Mouse (Mus musculus): ENCODE measurements around the gene Hcar2. TPM values are rescaled to one million over a fixed set of nuclear protein-coding genes. Genes with fewer than 3 reads are reported as not detected.

Gene Hcar2
- total RNA-seq, 2 experiments from 2014 or later: not detected

- H3K27ac ChIP-seq: no peak overlapping the region
- intact Hi-C loops (cut with DNase I): no loop called here
- no peak for TF ChIP-seq CTCF (IDR thresholded peaks at IDR 0.05)
- no peak overlapping the region for H3K4me3 ChIP-seq
- DNase-seq: no peak
These were observed 21.1 kb upstream of the Hcar2 start for GRCm38 (mm10) chr5:123886365-123886764.

- no peak for DNase-seq
- TF ChIP-seq CTCF (IDR thresholded peaks at IDR 0.05): no peak
- Histone ChIP-seq H3K27ac (no peak overlapping the region), H3K4me3 (no peak overlapping the region)
- intact Hi-C loops (cut with DNase I): no loop called here
These were observed 19.0 kb upstream of the Hcar2 start for GRCm38 (mm10) chr5:123884332-123884731.

- intact Hi-C loops (cut with DNase I): no loop called here
- H3K4me3 ChIP-seq: no peak overlapping the region
- no peak for DNase-seq
- TF ChIP-seq CTCF (IDR thresholded peaks at IDR 0.05): no peak
- H3K27ac ChIP-seq: no peak overlapping the region
These were observed 18.6 kb upstream of the Hcar2 start for GRCm38 (mm10) chr5:123883891-123884290.

- intact Hi-C loops (cut with DNase I): no loop called here
- DNase-seq: no peak
- peak; percentile 5; the same call in 1 of the 2 replicates for TF ChIP-seq CTCF (IDR thresholded peaks at IDR 0.05)
- Histone ChIP-seq H3K4me3 (no peak overlapping the region), H3K27ac (no peak overlapping the region)
These were observed 15.5 kb upstream of the Hcar2 start for GRCm38 (mm10) chr5:123880778-123881177.

GRCm38 (mm10) chr5:123879928-123880327 is 14.6 kb upstream of the Hcar2 start, which contains the start of gene Hcar1:
Hcar1 (minus strand) TSS chr5:123880020.
- H3K27ac ChIP-seq: peak within 1 kb of the TSS; percentile 13; the same call in 1 of the 2 replicates
- peak within 1 kb of the TSS; percentile 56 for H3K4me3 ChIP-seq
- no peak for TF ChIP-seq CTCF (IDR thresholded peaks at IDR 0.05)
- no peak for DNase-seq
- intact Hi-C loops (cut with DNase I): no loop called here

GRCm38 (mm10) chr5:123878056-123878455 is 12.8 kb upstream of the Hcar2 start:
- no peak overlapping the region for H3K27ac ChIP-seq
- intact Hi-C loops (cut with DNase I): no loop called here
- DNase-seq: no peak
- TF ChIP-seq CTCF (IDR thresholded peaks at IDR 0.05): no peak
- peak overlapping the region; percentile 40 for H3K4me3 ChIP-seq

- DNase-seq: no peak
- no peak for TF ChIP-seq CTCF (IDR thresholded peaks at IDR 0.05)
- intact Hi-C loops (cut with DNase I): no loop called here
- no peak overlapping the region for H3K27ac ChIP-seq
- no peak overlapping the region for H3K4me3 ChIP-seq
These were observed 8.9 kb upstream of the Hcar2 start for GRCm38 (mm10) chr5:123874177-123874576.

GRCm38 (mm10) chr5:123869615-123870014 is 4.3 kb upstream of the Hcar2 start:
- no peak for DNase-seq
- intact Hi-C loops (cut with DNase I): no loop called here
- no peak for TF ChIP-seq CTCF (IDR thresholded peaks at IDR 0.05)
- no peak overlapping the region for H3K4me3 ChIP-seq
- no peak overlapping the region for H3K27ac ChIP-seq

GRCm38 (mm10) chr5:123866457-123866856 is 1.2 kb upstream of the Hcar2 start:
- H3K27ac ChIP-seq: no peak overlapping the region
- no peak for DNase-seq
- TF ChIP-seq CTCF (IDR thresholded peaks at IDR 0.05): no peak
- intact Hi-C loops (cut with DNase I): no loop called here
- H3K4me3 ChIP-seq: no peak overlapping the region

- intact Hi-C loops (cut with DNase I): no loop called here
- no peak for DNase-seq
- Histone ChIP-seq H3K4me3 (peak overlapping the region; percentile 66; the same call in 1 of the 2 replicates), H3K27ac (no peak overlapping the region)
- no peak for TF ChIP-seq CTCF (IDR thresholded peaks at IDR 0.05)
These were observed 1.4 kb downstream of the Hcar2 start for GRCm38 (mm10) chr5:123863934-123864333.

- peak overlapping the region; percentile 66 for H3K4me3 ChIP-seq
- TF ChIP-seq CTCF (IDR thresholded peaks at IDR 0.05): no peak
- H3K27ac ChIP-seq: peak overlapping the region; percentile 41
- intact Hi-C loops (cut with DNase I): no loop called here
- DNase-seq: no peak
These were observed 2.6 kb downstream of the Hcar2 start for GRCm38 (mm10) chr5:123862374-123863350.

- no peak for TF ChIP-seq CTCF (IDR thresholded peaks at IDR 0.05)
- intact Hi-C loops (cut with DNase I): no loop called here
- Histone ChIP-seq H3K4me3 (no peak overlapping the region), H3K27ac (no peak overlapping the region)
- DNase-seq: no peak
These were observed 6.5 kb downstream of the Hcar2 start for GRCm38 (mm10) chr5:123858798-123859197.

- Histone ChIP-seq H3K27ac (no peak overlapping the region), H3K4me3 (no peak overlapping the region)
- intact Hi-C loops (cut with DNase I): no loop called here
- TF ChIP-seq CTCF (IDR thresholded peaks at IDR 0.05): no peak
- no peak for DNase-seq
These were observed 10.8 kb downstream of the Hcar2 start for GRCm38 (mm10) chr5:123854511-123854910.
